Mouse (Mus musculus) C2C12 (cell line): Measurements from ENCODE around the gene Rsph6a.

ENCODE experiments used
- CEBPB ChIP-seq: IDR thresholded peaks from one replicate; pipeline ENCODE4 v1.6.1; 2011; ENCODE audit warnings: low read depth, mild to moderate bottlenecking, control low read depth, moderate library complexity
- CTCF ChIP-seq: IDR thresholded peaks from one replicate; pipeline ENCODE4 v1.5.1; 2011; ENCODE audit not compliant: control insufficient read depth, insufficient read depth, insufficient read length
- FOSL1 ChIP-seq: IDR thresholded peaks from one replicate; pipeline ENCODE4 v1.8.0; 2011; ENCODE audit warnings: mild to moderate bottlenecking, low read length; ENCODE audit not compliant: poor library complexity, insufficient read depth, severe bottlenecking
- MAX ChIP-seq: IDR thresholded peaks from one replicate; pipeline ENCODE4 v1.6.1; 2011; ENCODE audit warnings: mild to moderate bottlenecking, control low read depth
- MYOD1 ChIP-seq: IDR thresholded peaks from one replicate; pipeline ENCODE4 v1.6.1; 2011; ENCODE audit warnings: low read depth; ENCODE audit not compliant: control insufficient read depth, insufficient read length
- MYOG ChIP-seq: IDR thresholded peaks from one replicate; pipeline ENCODE4 v1.6.1; 2011; ENCODE audit not compliant: control insufficient read depth, insufficient read length; ENCODE audit errors: extremely low read depth
- USF1 ChIP-seq: IDR thresholded peaks from one replicate; pipeline ENCODE4 v1.6.1; 2011; ENCODE audit warnings: low read depth, mild to moderate bottlenecking, control low read depth, moderate library complexity

- TF ChIP-seq CEBPB (no peak), MYOD1 (no peak), CTCF (no peak), USF1 (no peak), FOSL1 (no peak), MAX (no peak), MYOG (no peak)
Measured at GRCm38 (mm10) chr7:19052345-19053135, 1.9 kb upstream of the Rsph6a start.
